Mouse (Mus musculus): ENCODE data around the gene Vsir. TPM values are rescaled to one million over a fixed set of nuclear protein-coding genes. Genes with fewer than 3 reads are reported as not detected.

The Vsir gene
- total RNA-seq, 2 experiments from 2014 or later, result 5.8 to 6.4 TPM

Other genes with a start within 250 kb of the Vsir start
- 100 to 1,000 TPM; 312 to 345 TPM for gene Spock2, start 240.6 kb upstream of the Vsir start, total RNA-seq (2021)
- 1 to 10 TPM; 2.6 to 2.8 TPM for gene Chst3, start 127.6 kb upstream of the Vsir start, total RNA-seq (2021)
- 100 to 1,000 TPM; 700 to 775 TPM for gene Psap, start 69.2 kb upstream of the Vsir start, total RNA-seq (2021)
- 1 to 10 TPM; 1.2 to 2.1 TPM for gene Gm17455, start 52.9 kb downstream of the Vsir start, total RNA-seq (2021)